Mouse (Mus musculus): Measurements from ENCODE around the gene Nemp1. TPM values are rescaled to one million over a fixed set of nuclear protein-coding genes. Genes with fewer than 3 reads are reported as not detected.

The Nemp1 gene
- polyA plus RNA-seq, 1 experiment from 2014 or later = 8.3 TPM

DNA sequence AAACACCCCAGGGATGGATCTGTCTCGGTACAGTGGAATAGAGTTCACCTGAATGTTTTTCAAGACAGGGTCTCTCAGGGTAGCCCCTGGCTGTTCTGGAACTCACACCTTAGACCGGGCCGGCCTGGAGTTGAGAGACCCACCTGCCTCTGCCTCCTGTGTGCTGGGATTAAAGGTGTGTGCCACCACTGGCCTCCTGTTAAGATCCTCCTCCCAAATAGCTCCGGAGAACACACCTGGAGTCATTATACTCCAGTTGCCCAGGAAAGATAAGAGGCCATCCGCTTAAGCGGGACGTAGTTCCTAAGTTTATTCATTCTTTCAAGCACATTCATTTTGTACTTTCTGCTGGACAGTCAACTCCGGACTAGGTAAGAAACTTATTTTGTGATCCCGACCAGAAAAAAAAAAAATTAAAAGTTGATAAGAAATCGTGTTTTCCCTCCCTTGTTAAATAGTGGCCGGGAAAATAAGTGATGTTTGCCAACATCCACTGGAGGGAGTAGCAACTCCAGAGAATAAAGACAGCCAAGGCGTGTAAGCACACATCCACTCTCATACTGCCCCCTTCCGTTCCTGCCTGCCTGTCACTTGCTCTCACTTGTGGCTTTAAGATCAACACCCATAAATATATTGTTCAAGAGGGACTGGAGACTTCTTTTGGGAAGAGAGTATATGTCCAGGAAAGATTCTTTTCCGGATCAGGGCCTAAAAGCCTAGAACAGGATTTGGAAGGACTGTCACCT is 11.1 kb downstream of the Nemp1 start:
- peak overlapping the region; percentile 77 for H3K4me3 ChIP-seq (ENCODE audit: low read length)
- H3K4me2 ChIP-seq (ENCODE audit: low read depth, low read length) = peak overlapping the region; percentile 98
- peak overlapping the region; percentile 76 for H3K9ac ChIP-seq (ENCODE audit: low read length)
- peak overlapping the region; percentile 58 for H3K27ac ChIP-seq (ENCODE audit: low read length)
- peaks cover 18% of the 10 kb centered on the region for H3K4me1 ChIP-seq (ENCODE audit: control insufficient read depth, insufficient read depth, low read length)
- no peaks in the 10 kb centered on the region for H3K27me3 ChIP-seq (ENCODE audit: control insufficient read depth, insufficient read depth, low read length)
- no peak; the same call in 1 of the 2 replicates for ATAC-seq (replicated peaks; ENCODE audit: extremely low read depth, insufficient read depth, low FRiP score)
- no peaks in the 10 kb centered on the region for H3K36me3 ChIP-seq (ENCODE audit: control insufficient read depth, insufficient read depth)
- H3K9me3 ChIP-seq (replicated peaks; ENCODE audit: control insufficient read depth, low read length) = no peaks in the 10 kb centered on the region
- WGBS = 7% methylated on average over 14 of the region's 14 CpGs

DNA sequence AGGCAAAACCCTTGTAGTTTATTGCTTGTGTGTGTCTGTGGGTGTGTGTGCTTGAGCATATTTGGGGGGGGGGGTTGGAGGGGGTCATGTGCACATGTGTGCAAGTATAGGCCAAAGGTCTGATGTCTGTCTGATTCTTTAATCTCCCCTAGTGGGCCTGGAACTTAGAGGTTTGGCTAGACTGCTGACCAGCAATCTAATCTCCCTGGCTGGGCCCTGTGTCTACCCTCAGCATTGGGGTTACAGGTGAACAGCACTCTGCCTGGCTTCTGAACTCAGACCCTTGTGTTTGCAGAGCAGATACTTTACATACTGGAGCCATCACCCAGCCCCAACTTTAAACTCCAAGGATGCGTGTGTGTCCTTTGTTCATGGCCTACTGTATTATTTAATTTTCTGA is 12.5 kb downstream of the Nemp1 start:
- Histone ChIP-seq H3K9ac (ENCODE audit: low read length) (0 out of 2 replicates have a peak overlapping the region, but pooled peaks have one; percentile 29), H3K4me1 (ENCODE audit: control insufficient read depth, insufficient read depth, low read length) (peaks cover 18% of the 10 kb centered on the region), H3K4me3 (ENCODE audit: low read length) (no peak overlapping the region), H3K36me3 (ENCODE audit: control insufficient read depth, insufficient read depth) (no peaks in the 10 kb centered on the region), H3K27ac (ENCODE audit: low read length) (no peak overlapping the region), H3K4me2 (ENCODE audit: low read depth, low read length) (no peak overlapping the region), H3K9me3 (replicated peaks; ENCODE audit: control insufficient read depth, low read length) (no peaks in the 10 kb centered on the region), H3K27me3 (ENCODE audit: control insufficient read depth, insufficient read depth, low read length) (no peaks in the 10 kb centered on the region)
- WGBS = 94% methylated on average over 1 of the region's 1 CpGs
- no peak for ATAC-seq (replicated peaks; ENCODE audit: extremely low read depth, insufficient read depth, low FRiP score)

DNA sequence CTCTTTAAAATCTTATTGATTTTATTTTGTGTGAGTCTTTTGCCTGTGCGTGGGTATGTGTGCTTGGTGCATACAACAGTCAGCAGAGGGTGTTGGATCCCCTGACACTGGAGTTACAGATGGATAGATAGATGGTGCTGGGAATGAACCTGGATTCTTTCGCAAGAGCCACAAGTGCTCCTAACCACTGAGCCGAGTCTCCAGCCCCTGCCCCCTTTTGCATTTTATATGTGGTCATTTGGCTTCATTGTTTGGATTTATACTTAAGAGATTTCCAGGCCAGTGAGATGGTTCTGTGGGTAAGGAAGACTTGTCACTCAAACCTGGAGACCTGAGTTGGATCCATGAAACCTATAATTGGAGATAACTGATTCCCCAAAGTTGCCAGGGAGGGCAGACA is 13.2 kb downstream of the Nemp1 start:
- H3K9me3 ChIP-seq (replicated peaks; ENCODE audit: control insufficient read depth, low read length) = no peaks in the 10 kb centered on the region

DNA sequence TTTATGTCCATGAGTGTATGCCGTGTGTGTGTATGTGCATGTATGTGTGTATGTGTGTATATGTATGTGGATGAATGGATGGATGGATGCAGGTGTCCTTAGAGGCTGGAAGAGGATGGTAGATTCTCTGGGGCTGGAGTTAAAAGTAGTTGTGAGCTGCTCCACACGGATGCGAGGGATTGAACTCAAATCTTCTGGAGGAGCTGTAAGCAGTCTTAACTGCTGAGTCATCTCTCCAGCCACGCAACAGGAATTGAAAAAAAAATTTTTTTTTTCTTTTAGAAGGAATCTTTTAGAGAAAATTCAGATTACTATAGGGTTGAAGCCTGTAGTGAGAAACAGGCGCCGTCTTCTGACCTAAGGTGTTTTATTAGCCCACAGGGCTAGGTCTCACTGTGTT is 16.2 kb downstream of the Nemp1 start:
- no peaks in the 10 kb centered on the region for H3K9me3 ChIP-seq (replicated peaks; ENCODE audit: control insufficient read depth, low read length)
- no peak overlapping the region for H3K4me3 ChIP-seq (ENCODE audit: low read length)
- no peak overlapping the region for H3K9ac ChIP-seq (ENCODE audit: low read length)
- H3K4me1 ChIP-seq (ENCODE audit: control insufficient read depth, insufficient read depth, low read length) = peaks cover 10% of the 10 kb centered on the region
- H3K4me2 ChIP-seq (ENCODE audit: low read depth, low read length) = no peak overlapping the region
- WGBS = 82% methylated on average over 6 of the region's 6 CpGs
- H3K27me3 ChIP-seq (ENCODE audit: control insufficient read depth, insufficient read depth, low read length) = no peaks in the 10 kb centered on the region
- ATAC-seq (replicated peaks; ENCODE audit: extremely low read depth, insufficient read depth, low FRiP score) = no peak
- no peaks in the 10 kb centered on the region for H3K36me3 ChIP-seq (ENCODE audit: control insufficient read depth, insufficient read depth)
- no peak overlapping the region for H3K27ac ChIP-seq (ENCODE audit: low read length)

More for the DNA sequence above, 13.2 kb downstream of the Nemp1 start:
- Histone ChIP-seq H3K4me2 (ENCODE audit: low read depth, low read length) (no peak overlapping the region), H3K27ac (ENCODE audit: low read length) (no peak overlapping the region), H3K9ac (ENCODE audit: low read length) (no peak overlapping the region), H3K36me3 (ENCODE audit: control insufficient read depth, insufficient read depth) (no peaks in the 10 kb centered on the region), H3K4me3 (ENCODE audit: low read length) (no peak overlapping the region), H3K4me1 (ENCODE audit: control insufficient read depth, insufficient read depth, low read length) (peaks cover 18% of the 10 kb centered on the region), H3K27me3 (ENCODE audit: control insufficient read depth, insufficient read depth, low read length) (no peaks in the 10 kb centered on the region)
- WGBS = 89% methylated on average over 3 of the region's 3 CpGs
- ATAC-seq (replicated peaks; ENCODE audit: extremely low read depth, insufficient read depth, low FRiP score) = no peak

DNA sequence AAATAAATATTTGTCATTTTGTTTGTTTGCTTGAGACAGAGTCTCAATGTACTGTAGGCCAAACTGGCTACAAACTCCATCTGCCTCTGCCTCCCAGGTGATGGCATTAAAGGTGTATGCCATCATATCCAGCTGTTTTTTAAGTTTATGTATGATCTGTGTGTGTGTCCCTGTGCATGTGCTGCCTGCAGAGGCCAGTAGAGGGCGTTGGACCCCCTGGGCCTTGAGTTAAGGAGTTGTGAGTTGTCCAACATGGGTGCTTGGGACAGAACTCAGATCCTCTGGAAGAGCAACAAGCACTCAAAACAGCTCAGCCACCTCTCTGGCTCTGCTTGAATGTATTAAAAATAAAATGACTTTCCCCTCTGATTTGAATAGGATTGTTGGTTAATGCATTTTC is 24.4 kb downstream of the Nemp1 start:
- Histone ChIP-seq H3K4me2 (ENCODE audit: low read depth, low read length) (no peak overlapping the region), H3K4me1 (ENCODE audit: control insufficient read depth, insufficient read depth, low read length) (peaks cover 3% of the 10 kb centered on the region), H3K27ac (ENCODE audit: low read length) (no peak overlapping the region), H3K9ac (ENCODE audit: low read length) (no peak overlapping the region), H3K36me3 (ENCODE audit: control insufficient read depth, insufficient read depth) (peaks cover 24% of the 10 kb centered on the region), H3K4me3 (ENCODE audit: low read length) (no peak overlapping the region), H3K9me3 (replicated peaks; ENCODE audit: control insufficient read depth, low read length) (no peaks in the 10 kb centered on the region), H3K27me3 (ENCODE audit: control insufficient read depth, insufficient read depth, low read length) (no peaks in the 10 kb centered on the region)
- 17% methylated on average over 1 of the region's 1 CpGs for WGBS
- ATAC-seq (replicated peaks; ENCODE audit: extremely low read depth, insufficient read depth, low FRiP score) = no peak

DNA sequence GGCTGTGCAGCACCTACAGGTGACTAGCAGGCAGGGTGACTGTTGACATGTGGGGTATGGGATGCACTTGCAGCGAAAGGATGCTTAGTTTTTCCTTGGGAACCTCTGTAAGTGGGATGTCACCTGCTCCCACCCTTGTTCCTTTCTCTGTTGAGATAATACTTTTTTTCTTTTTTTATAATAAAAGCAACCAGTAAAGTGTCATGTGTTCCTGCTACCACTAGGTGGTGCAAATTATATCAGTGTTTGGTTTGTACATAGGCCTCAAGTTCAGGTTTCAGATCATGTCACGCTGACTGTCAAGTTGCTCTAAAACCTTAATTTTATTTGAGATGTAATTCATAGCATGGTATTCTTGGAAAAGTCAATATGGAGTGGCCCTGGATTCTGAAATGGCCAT is 27.9 kb downstream of the Nemp1 start:
- Histone ChIP-seq H3K9me3 (replicated peaks; ENCODE audit: control insufficient read depth, low read length) (no peaks in the 10 kb centered on the region), H3K4me2 (ENCODE audit: low read depth, low read length) (no peak overlapping the region), H3K4me3 (ENCODE audit: low read length) (no peak overlapping the region), H3K27me3 (ENCODE audit: control insufficient read depth, insufficient read depth, low read length) (no peaks in the 10 kb centered on the region), H3K27ac (ENCODE audit: low read length) (no peak overlapping the region), H3K36me3 (ENCODE audit: control insufficient read depth, insufficient read depth) (peaks cover 26% of the 10 kb centered on the region), H3K9ac (ENCODE audit: low read length) (no peak overlapping the region), H3K4me1 (ENCODE audit: control insufficient read depth, insufficient read depth, low read length) (no peaks in the 10 kb centered on the region)
- ATAC-seq (replicated peaks; ENCODE audit: extremely low read depth, insufficient read depth, low FRiP score) = no peak
- 49% methylated on average over 2 of the region's 2 CpGs for WGBS

DNA sequence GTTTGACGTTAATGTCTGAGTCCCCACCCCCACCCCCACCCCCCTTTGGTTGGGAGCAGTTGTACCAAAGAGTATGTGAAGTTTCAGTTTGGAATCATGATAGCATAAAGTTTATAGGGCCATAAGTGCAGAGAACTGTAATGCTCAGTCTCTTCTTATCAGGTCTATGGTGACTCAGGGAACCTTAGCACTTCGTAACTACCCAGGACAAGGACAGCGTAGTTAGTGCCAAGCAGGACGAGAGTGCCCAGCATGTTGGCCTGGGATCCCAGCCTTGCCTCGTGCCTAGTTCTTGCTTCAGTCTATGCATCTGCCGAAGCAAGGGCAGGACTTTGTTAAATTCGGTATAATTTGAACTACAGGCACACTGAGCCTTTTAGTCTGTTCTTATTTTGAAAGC is 29.1 kb downstream of the Nemp1 start:
- WGBS = 88% methylated on average over 7 of the region's 7 CpGs
- Histone ChIP-seq H3K9ac (ENCODE audit: low read length) (no peak overlapping the region), H3K27ac (ENCODE audit: low read length) (no peak overlapping the region), H3K27me3 (ENCODE audit: control insufficient read depth, insufficient read depth, low read length) (no peaks in the 10 kb centered on the region), H3K4me2 (ENCODE audit: low read depth, low read length) (no peak overlapping the region), H3K4me1 (ENCODE audit: control insufficient read depth, insufficient read depth, low read length) (no peaks in the 10 kb centered on the region), H3K9me3 (replicated peaks; ENCODE audit: control insufficient read depth, low read length) (no peaks in the 10 kb centered on the region), H3K36me3 (ENCODE audit: control insufficient read depth, insufficient read depth) (peaks cover 26% of the 10 kb centered on the region), H3K4me3 (ENCODE audit: low read length) (no peak overlapping the region)
- ATAC-seq (replicated peaks; ENCODE audit: extremely low read depth, insufficient read depth, low FRiP score) = no peak

DNA sequence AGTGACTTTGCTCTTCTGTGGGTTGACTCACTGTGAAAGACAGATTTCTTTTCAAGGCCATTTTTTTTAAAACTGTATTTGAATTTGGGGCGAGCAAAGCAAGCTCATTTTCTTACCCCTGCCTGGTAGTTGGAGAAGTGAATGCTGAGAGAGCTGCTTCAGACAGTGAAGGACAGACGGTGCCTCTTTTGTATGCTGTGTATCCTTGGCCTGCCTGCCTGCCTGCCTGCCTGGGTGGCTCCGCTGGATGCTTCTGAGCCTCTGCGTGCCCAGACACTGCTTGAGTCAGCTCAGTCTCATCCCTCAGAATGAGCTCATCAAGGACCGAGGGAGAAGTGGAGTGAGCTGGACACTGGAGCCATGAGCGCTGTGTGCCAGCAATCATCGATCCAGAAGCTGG is 32.3 kb downstream of the Nemp1 start:
- H3K27me3 ChIP-seq (ENCODE audit: control insufficient read depth, insufficient read depth, low read length) = no peaks in the 10 kb centered on the region
- H3K4me3 ChIP-seq (ENCODE audit: low read length) = no peak overlapping the region
- WGBS = 90% methylated on average over 7 of the region's 7 CpGs
- no peaks in the 10 kb centered on the region for H3K9me3 ChIP-seq (replicated peaks; ENCODE audit: control insufficient read depth, low read length)
- ATAC-seq (replicated peaks; ENCODE audit: extremely low read depth, insufficient read depth, low FRiP score) = no peak
- no peak overlapping the region for H3K9ac ChIP-seq (ENCODE audit: low read length)
- H3K4me2 ChIP-seq (ENCODE audit: low read depth, low read length) = no peak overlapping the region
- peaks cover 16% of the 10 kb centered on the region for H3K36me3 ChIP-seq (ENCODE audit: control insufficient read depth, insufficient read depth)
- H3K4me1 ChIP-seq (ENCODE audit: control insufficient read depth, insufficient read depth, low read length) = no peaks in the 10 kb centered on the region
- no peak overlapping the region for H3K27ac ChIP-seq (ENCODE audit: low read length)

DNA sequence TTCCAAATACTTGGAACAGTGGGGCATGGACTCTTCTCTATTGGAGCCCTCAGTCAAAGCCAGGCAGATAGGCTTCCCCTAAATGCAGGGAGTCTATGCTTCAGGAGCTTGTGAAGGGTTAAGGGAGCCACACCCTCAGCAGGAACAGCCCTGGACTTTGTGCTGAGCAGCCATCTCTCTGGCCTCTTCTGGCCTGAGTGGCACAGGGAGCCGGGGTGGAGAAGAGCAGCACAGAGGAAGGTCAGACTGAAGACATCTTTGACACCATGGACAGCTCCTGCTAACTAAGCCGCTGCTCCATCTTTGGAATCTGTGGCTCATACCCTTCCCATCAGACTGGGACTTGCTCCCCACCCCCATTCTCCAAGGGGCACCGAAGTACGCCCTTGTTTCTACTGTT is 36.6 kb downstream of the Nemp1 start:
- Histone ChIP-seq H3K27ac (ENCODE audit: low read length) (no peak overlapping the region), H3K27me3 (ENCODE audit: control insufficient read depth, insufficient read depth, low read length) (no peaks in the 10 kb centered on the region), H3K9me3 (replicated peaks; ENCODE audit: control insufficient read depth, low read length) (no peaks in the 10 kb centered on the region), H3K4me1 (ENCODE audit: control insufficient read depth, insufficient read depth, low read length) (peaks cover 6% of the 10 kb centered on the region), H3K36me3 (ENCODE audit: control insufficient read depth, insufficient read depth) (0 out of 2 replicates have a peak, but pooled peaks cover 2% of the 10 kb centered on the region), H3K9ac (ENCODE audit: low read length) (no peak overlapping the region), H3K4me3 (ENCODE audit: low read length) (no peak overlapping the region), H3K4me2 (ENCODE audit: low read depth, low read length) (no peak overlapping the region)
- ATAC-seq (replicated peaks; ENCODE audit: extremely low read depth, insufficient read depth, low FRiP score) = no peak
- WGBS = 31% methylated on average over 4 of the region's 4 CpGs

All from heart, embryonic 16.5 days (tissue).